Mouse (Mus musculus) CH12.LX (cell line): ENCODE results near the gene Fkbp6. TPM values are rescaled to one million over a fixed set of nuclear protein-coding genes. Genes with fewer than 3 reads are reported as not detected.

ENCODE experiments used
- DNase-seq: peaks from one replicate; pipeline ENCODE4 v3.0.0-alpha.2; 2013; ENCODE audit errors: extremely low read depth
- H3K27ac ChIP-seq: 2 replicates; pipeline ENCODE4 v1.5.1; 2012; ENCODE audit warnings: low read depth, mild to moderate bottlenecking, control low read depth, moderate library complexity; ENCODE audit not compliant: insufficient read depth
- H3K27me3 ChIP-seq: replicated peaks from 2 replicates; pipeline ENCODE3; 2012; ENCODE audit warnings: inconsistent platforms
- H3K36me3 ChIP-seq, 2 experiments: replicated peaks in 1 of 2; 2 replicates each; pipeline versions ENCODE3 to v1.6.1; 2012; ENCODE audit warnings: inconsistent platforms in 1 of 2, low read length in 1 of 2, mild to moderate bottlenecking in 1 of 2, mixed read lengths in 1 of 2, moderate library complexity in 1 of 2; ENCODE audit not compliant: control insufficient read depth in 1 of 2, insufficient read depth in 1 of 2
- H3K4me1 ChIP-seq, 2 experiments: 2 replicates each; pipeline ENCODE4 v1.6.1; 2012; ENCODE audit warnings: inconsistent platforms in 1 of 2, moderate library complexity in 1 of 2; ENCODE audit not compliant: insufficient read depth in 2 of 2, control insufficient read depth in 1 of 2
- H3K4me2 ChIP-seq: 2 replicates; pipeline ENCODE4 v1.6.1; 2012; ENCODE audit warnings: low read depth, mild to moderate bottlenecking, control low read depth; ENCODE audit not compliant: poor library complexity, insufficient read depth, severe bottlenecking
- H3K4me3 ChIP-seq, 3 experiments: fragments of 150-350 bp in 1 of 3; sonication (generic) in 1 of 3; replicated peaks in 1 of 3; 2 replicates each; pipeline versions ENCODE3 to v1.5.1; 2011 to 2012; ENCODE audit warnings: low read depth in 2 of 3, low read length in 2 of 3, mild to moderate bottlenecking in 2 of 3, moderate library complexity in 2 of 3, control low read depth in 1 of 3, improper control_type of control experiment in 1 of 3, inconsistent platforms in 1 of 3, mixed read lengths in 1 of 3; ENCODE audit not compliant: poor library complexity in 1 of 3
- H3K79me2 ChIP-seq: replicated peaks from 2 replicates; pipeline ENCODE4 v1.6.1; 2012; ENCODE audit warnings: mild to moderate bottlenecking, moderate library complexity; ENCODE audit not compliant: control insufficient read depth, poor library complexity, insufficient read depth, severe bottlenecking; ENCODE audit errors: extremely low read depth
- H3K9ac ChIP-seq: 2 replicates; pipeline ENCODE4 v1.6.1; 2012; ENCODE audit warnings: low read depth, mild to moderate bottlenecking, control low read depth, moderate library complexity; ENCODE audit not compliant: insufficient read depth
- H3K9me3 ChIP-seq: replicated peaks from 2 replicates; pipeline ENCODE3; 2012; ENCODE audit warnings: low read length, inconsistent platforms, mixed read lengths
- CHD1 ChIP-seq: IDR thresholded peaks from 2 replicates; pipeline ENCODE4 v1.6.1; 2012; ENCODE audit warnings: low read depth, low read length, improper control_type of control experiment, inconsistent platforms
- CTCF ChIP-seq, 2 experiments: IDR thresholded peaks in 1 of 2; conservative IDR thresholded peaks in 1 of 2; 2 replicates each; pipeline ENCODE4 v1.5.1; 2011 to 2012; ENCODE audit warnings: low read depth in 2 of 2, low read length in 2 of 2, improper control_type of control experiment in 1 of 2, inconsistent platforms in 1 of 2, mild to moderate bottlenecking in 1 of 2, moderate library complexity in 1 of 2
- E2F4 ChIP-seq: IDR thresholded peaks from 2 replicates; pipeline ENCODE4 v1.6.1; 2011; ENCODE audit warnings: low read depth, low read length, improper control_type of control experiment; ENCODE audit not compliant: insufficient replicate concordance
- ETS1 ChIP-seq: conservative IDR thresholded peaks from 2 replicates; pipeline ENCODE4 v1.6.1; 2012; ENCODE audit warnings: low read depth, mild to moderate bottlenecking, inconsistent platforms, low read length, improper control_type of control experiment, moderate library complexity
- GABPA ChIP-seq: IDR thresholded peaks from 2 replicates; pipeline ENCODE4 v1.6.1; 2012; ENCODE audit warnings: low read depth, low read length, improper control_type of control experiment, inconsistent platforms; ENCODE audit not compliant: insufficient replicate concordance
- HCFC1 ChIP-seq: IDR thresholded peaks from 2 replicates; pipeline ENCODE4 v1.6.1; 2012; ENCODE audit warnings: low read depth, mild to moderate bottlenecking, inconsistent platforms, low read length, improper control_type of control experiment
- IRF4 ChIP-seq: IDR thresholded peaks from 2 replicates; pipeline ENCODE4 v1.6.1; 2014; ENCODE audit warnings: low read depth, mild to moderate bottlenecking, inconsistent platforms, low read length, improper control_type of control experiment
- JUND ChIP-seq: conservative IDR thresholded peaks from 2 replicates; pipeline ENCODE4 v1.6.1; 2011; ENCODE audit warnings: low read depth, low read length, improper control_type of control experiment
- KAT2A ChIP-seq: IDR thresholded peaks from 2 replicates; pipeline ENCODE4 v1.6.1; 2012; ENCODE audit warnings: low read length, improper control_type of control experiment, inconsistent platforms; ENCODE audit not compliant: insufficient replicate concordance
- NELFE ChIP-seq: IDR thresholded peaks from 2 replicates; pipeline ENCODE4 v1.6.1; 2011; ENCODE audit warnings: low read depth, low read length, improper control_type of control experiment
- PAX5 ChIP-seq: IDR thresholded peaks from 2 replicates; pipeline ENCODE4 v1.6.1; 2012; ENCODE audit warnings: low read length, inconsistent platforms, mixed read lengths
- RAD21 ChIP-seq: IDR thresholded peaks from 2 replicates; pipeline ENCODE4 v1.6.1; 2011; ENCODE audit warnings: low read depth, mild to moderate bottlenecking, low read length, improper control_type of control experiment, moderate library complexity
- SIN3A ChIP-seq: IDR thresholded peaks from 2 replicates; pipeline ENCODE4 v1.6.1; 2012; ENCODE audit warnings: low read length, improper control_type of control experiment, inconsistent platforms
- SMC3 ChIP-seq: IDR thresholded peaks from 2 replicates; pipeline ENCODE4 v1.6.1; 2011; ENCODE audit warnings: low read depth, low read length, improper control_type of control experiment
- UBTF ChIP-seq: IDR thresholded peaks from 2 replicates; pipeline ENCODE4 v1.6.1; 2012; ENCODE audit warnings: low read depth, mild to moderate bottlenecking, inconsistent platforms, low read length, improper control_type of control experiment, moderate library complexity
- USF1 ChIP-seq: IDR thresholded peaks from 2 replicates; pipeline ENCODE4 v1.6.1; 2014; ENCODE audit warnings: low read depth, mild to moderate bottlenecking, inconsistent platforms, low read length, improper control_type of control experiment
- ZKSCAN1 ChIP-seq: IDR thresholded peaks from 2 replicates; pipeline ENCODE4 v1.6.1; 2012; ENCODE audit warnings: low read depth, inconsistent platforms, low read length, improper control_type of control experiment, borderline replicate concordance
- dilution Hi-C: fragments of 300-500 bp; cut with MboI; formaldehyde crosslinking; loops from 2 replicates; pipeline ENCODE4 v1.14.3; 2020; ENCODE audit warnings: low sequenced_read_pairs; ENCODE audit not compliant: extremely low pct_unique_long_range_greater_than_20kb, extremely low pct_ligation_motif_present
- in situ Hi-C: fragments of 300-500 bp; cut with MboI; formaldehyde crosslinking; loops from 3 replicates; pipeline ENCODE4 v1.14.3; 2019; ENCODE audit warnings: low sequenced_read_pairs, low pct_ligation_motif_present, low pct_unique_long_range_greater_than_20kb, mixed read lengths
- polyA plus RNA-seq: library from polyadenylated mRNA; unstranded; fragments of >175 nt; gene quantifications from 2 replicates; pipeline ENCODE4 v1.2.1, GENCODE M21; 2012; ENCODE audit warnings: low read depth; ENCODE audit not compliant: insufficient read length
- total RNA-seq, 2 experiments: library from RNA; depleted of rRNA; stranded (reverse); fragments of 300-350 nt in 1 of 2; fragments of >200 nt in 1 of 2; gene quantifications; 2 replicates each; pipeline ENCODE4 v1.2.3; 2012 to 2014

Gene Fkbp6
- total RNA-seq (2012; rRNA removed) (not detected in 2 replicates), total RNA-seq (2014; rRNA removed) (not detected in 2 replicates), polyA plus RNA-seq (not detected in 2 replicates)

DNA sequence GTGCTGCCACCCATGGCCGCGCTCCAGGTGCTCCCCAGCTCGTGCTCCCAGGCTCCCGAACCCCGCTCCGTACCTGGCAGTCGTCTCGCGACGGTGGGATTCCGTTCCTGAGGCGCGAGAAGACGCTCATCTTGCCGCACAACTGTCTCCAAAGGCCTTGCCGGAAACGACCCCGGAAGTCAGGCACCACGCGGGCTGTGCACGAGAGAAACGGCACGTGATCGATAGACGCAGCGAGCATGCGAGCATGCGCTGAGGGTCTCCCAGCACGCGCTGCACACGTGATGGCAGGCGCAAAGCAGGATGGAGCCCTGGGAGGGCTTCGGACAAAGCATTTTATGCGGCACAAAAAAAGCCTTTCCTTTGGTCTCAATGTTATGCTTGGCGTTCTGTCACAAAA lies at the start of gene Fkbp6:
Gene Fkbp6 (minus strand): TSS at position 183 of the 400 bp plus-strand sequence.
- Histone ChIP-seq H3K79me2 (no peaks in the 10 kb centered on the region), H3K27ac (no peak within 1 kb of the TSS), H3K4me3 (no peak within 1 kb of the TSS), H3K4me1 (peaks cover 0 to 3% of the 10 kb centered on the region in 2 experiments; a peak in 1 of 4 replicates), H3K36me3 (no peaks in the 10 kb centered on the region), H3K27me3 (peaks cover 64% of the 10 kb centered on the region), H3K9ac (no peak within 1 kb of the TSS), H3K9me3 (no peaks in the 10 kb centered on the region), H3K4me2 (no peak within 1 kb of the TSS)
- in situ Hi-C loops, result no loop called here
- dilution Hi-C loops, result no loop called here
- DNase-seq, result no peak
- TF ChIP-seq CHD1, result no peak
- no peak for TF ChIP-seq KAT2A
- no peak for TF ChIP-seq USF1
- TF ChIP-seq UBTF, result no peak
- TF ChIP-seq GABPA, result no peak
- no peak for TF ChIP-seq NELFE
- TF ChIP-seq ZKSCAN1, result no peak

DNA sequence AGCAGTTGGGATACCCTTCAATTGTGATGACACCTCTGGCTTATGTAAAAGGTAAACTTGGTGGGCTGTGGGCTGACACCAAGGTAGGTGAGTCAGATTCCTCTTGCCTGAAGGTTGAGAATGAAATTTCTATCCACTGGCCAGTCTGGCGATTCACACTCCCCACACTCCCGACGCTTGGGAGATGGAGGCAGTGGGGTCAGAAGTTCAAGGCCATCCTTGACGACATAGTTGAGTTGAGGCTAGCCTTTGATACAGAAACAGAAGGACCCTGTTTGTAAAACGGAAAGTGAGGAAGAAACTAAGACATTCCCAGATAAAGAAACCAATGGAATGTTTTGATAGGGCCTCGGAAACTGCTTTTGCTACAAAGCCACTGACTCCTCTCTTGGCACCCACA lies 49.5 kb upstream of the Fkbp6 start:
- in situ Hi-C loops (no loop called here), dilution Hi-C loops (no loop called here)
- H3K4me1 ChIP-seq, result peaks cover 0 to 4% of the 10 kb centered on the region in 2 experiments; a peak in 2 of 4 replicates
- H3K4me2 ChIP-seq, result no peak overlapping the region
- DNase-seq, result no peak
- no peaks in the 10 kb centered on the region for H3K79me2 ChIP-seq
- H3K9me3 ChIP-seq, result no peaks in the 10 kb centered on the region
- TF ChIP-seq UBTF, result no peak
- no peak for TF ChIP-seq ETS1
- no peak for TF ChIP-seq NELFE
- H3K36me3 ChIP-seq, result no peaks in the 10 kb centered on the region
- no peak overlapping the region for H3K4me3 ChIP-seq
- no peak overlapping the region for H3K27ac ChIP-seq
- H3K27me3 ChIP-seq, result peaks cover 5% of the 10 kb centered on the region
- H3K9ac ChIP-seq, result no peak overlapping the region

- Histone ChIP-seq H3K9ac (no peak overlapping the region), H3K36me3 (peaks cover 15% of the 10 kb centered on the region in 2 experiments)
- peak; percentile 75 for DNase-seq
- in situ Hi-C loops, result no loop called here
- TF ChIP-seq SMC3 (peak; percentile 51), HCFC1 (0 out of 2 replicates have a peak, but pooled peaks have one; percentile 17), SIN3A (0 out of 2 replicates have a peak, but pooled peaks have one; percentile 34), KAT2A (no peak), PAX5 (no peak), CTCF (conservative IDR thresholded peaks at IDR 0.05 in 1 of 2, IDR thresholded peaks at IDR 0.05 in 1 of 2; ENCODE audit: low read depth in 2 of 2, low read length in 2 of 2) (peak; percentile 80 to 84), NELFE (0 out of 2 replicates have a peak, but pooled peaks have one; percentile 39), IRF4 (no peak), JUND (0 out of 2 replicates have a peak, but pooled peaks have one; percentile 15), RAD21 (peak; percentile 59), E2F4 (0 out of 2 replicates have a peak, but pooled peaks have one; percentile 21)
- TF ChIP-seq, all 38 proteins: peak for 8
- Histone ChIP-seq H3K4me3 (no peak overlapping the region), H3K27me3 (peaks cover 5% of the 10 kb centered on the region), H3K4me2 (no peak overlapping the region), H3K79me2 (peaks cover 28% of the 10 kb centered on the region), H3K27ac (no peak overlapping the region), H3K9me3 (no peaks in the 10 kb centered on the region), H3K4me1 (peaks cover 0 to 21% of the 10 kb centered on the region in 2 experiments; a peak in 3 of 4 replicates)
- dilution Hi-C loops, result no loop called here
These were observed 46.0 kb upstream of the Fkbp6 start for GRCm38 (mm10) chr5:135395826-135396225.
